Mouse (Mus musculus): Measurements from ENCODE around the gene Rims3. TPM values are rescaled to one million over a fixed set of nuclear protein-coding genes. Genes with fewer than 3 reads are reported as not detected.

Rims3 gene
- 0.16 TPM for polyA plus RNA-seq (2014; fragmentation: Illumina TruSeq; extraction: RNeasy Lipid Tissue Mini Kit (QIAGEN cat#74804); ENCODE audit: low read depth, low replicate concordance)

DNA sequence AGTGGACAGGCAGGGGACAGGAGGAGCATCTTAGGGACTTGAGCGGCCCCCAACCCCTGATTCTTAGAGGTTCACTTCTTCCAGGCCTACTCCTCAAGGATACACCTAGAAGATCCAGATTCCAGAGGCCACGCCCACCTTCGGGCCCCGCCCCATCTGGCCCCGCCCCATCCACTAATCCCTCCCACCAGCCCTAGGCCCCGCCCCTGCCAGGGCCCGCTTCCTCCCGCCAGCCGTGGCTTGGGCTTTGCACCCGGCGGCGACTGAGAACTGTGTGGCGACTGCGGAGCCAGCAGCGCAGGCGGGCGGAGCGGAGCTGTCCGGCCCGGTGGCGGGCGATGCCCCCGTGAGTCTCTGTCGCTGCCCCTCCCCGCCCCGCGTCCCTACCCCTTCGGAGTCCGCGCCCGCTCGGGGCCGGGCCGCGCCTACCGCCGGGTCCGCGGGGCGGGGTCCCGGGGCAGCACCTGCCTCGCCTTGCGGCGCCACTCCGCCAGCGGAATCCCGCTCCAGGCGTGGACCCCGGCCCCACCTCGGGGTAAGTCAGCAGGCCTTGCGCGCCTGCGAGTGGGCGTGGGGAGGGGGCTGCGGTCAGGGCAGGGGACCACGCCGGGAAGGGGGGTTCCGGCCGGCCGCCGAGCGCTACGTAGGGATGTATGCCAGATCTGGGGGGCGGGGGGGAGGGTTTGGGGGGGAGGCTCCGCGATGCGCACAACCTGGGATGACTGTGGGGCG is at the start of gene Rims3:
Rims3 (plus strand) TSS at position 229 of the 732 bp plus-strand sequence.

DNA sequence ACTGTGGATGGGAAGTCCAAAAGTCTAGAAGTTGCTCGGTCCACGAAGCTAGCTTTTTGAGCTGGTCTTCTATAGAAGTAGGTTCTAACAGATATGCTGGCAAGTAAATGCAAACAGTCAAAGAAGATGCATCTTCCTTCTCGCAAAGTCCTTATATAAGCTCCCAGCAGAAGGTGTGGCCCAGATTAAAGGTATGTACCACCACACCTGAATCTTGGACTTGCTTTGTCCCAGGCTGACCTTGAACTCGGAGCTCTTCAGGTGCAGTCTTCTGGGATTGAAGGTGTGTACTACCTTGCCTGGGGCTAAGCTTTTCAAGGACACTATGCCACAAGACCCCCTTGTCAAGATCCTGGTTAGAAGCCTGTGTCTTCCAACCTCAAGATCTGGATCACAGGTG is 23.1 kb upstream of the Rims3 start, which contains the start of gene Nfyc:
Nfyc (minus strand) TSS at position 101 of the 400 bp plus-strand sequence.

GRCm38 (mm10) chr4:120924554-120925299 is 70.1 kb downstream of the Rims3 start, which contains the start of gene Exo5:
Gene Exo5 (minus strand): TSS chr4:120925017.

Other genes starting within 250 kb of the Rims3 start
- 30.8 TPM for gene Cited4, start 188.2 kb upstream of the Rims3 start, polyA plus RNA-seq (2014; fragmentation: Illumina TruSeq; extraction: RNeasy Lipid Tissue Mini Kit (QIAGEN cat#74804); ENCODE audit: low read depth, low replicate concordance)
- gene Kcnq4, start 106.2 kb upstream of the Rims3 start, polyA plus RNA-seq (2014; fragmentation: Illumina TruSeq; extraction: RNeasy Lipid Tissue Mini Kit (QIAGEN cat#74804); ENCODE audit: low read depth, low replicate concordance), result 3.9 TPM
- gene Nfyc, start 23.2 kb upstream of the Rims3 start, polyA plus RNA-seq (2014; fragmentation: Illumina TruSeq; extraction: RNeasy Lipid Tissue Mini Kit (QIAGEN cat#74804); ENCODE audit: low read depth, low replicate concordance), result 70.0 TPM
- 3.2 TPM for gene Exo5, start 70.2 kb downstream of the Rims3 start, polyA plus RNA-seq (2014; fragmentation: Illumina TruSeq; extraction: RNeasy Lipid Tissue Mini Kit (QIAGEN cat#74804); ENCODE audit: low read depth, low replicate concordance)
- gene Zfp69, start 96.9 kb downstream of the Rims3 start, polyA plus RNA-seq (2014; fragmentation: Illumina TruSeq; extraction: RNeasy Lipid Tissue Mini Kit (QIAGEN cat#74804); ENCODE audit: low read depth, low replicate concordance), result 0.86 TPM
- gene Smap2, start 162.4 kb downstream of the Rims3 start, polyA plus RNA-seq (2014; fragmentation: Illumina TruSeq; extraction: RNeasy Lipid Tissue Mini Kit (QIAGEN cat#74804); ENCODE audit: low read depth, low replicate concordance), result 33.1 TPM
- 0.24 TPM for gene Col9a2, start 184.6 kb downstream of the Rims3 start, polyA plus RNA-seq (2014; fragmentation: Illumina TruSeq; extraction: RNeasy Lipid Tissue Mini Kit (QIAGEN cat#74804); ENCODE audit: low read depth, low replicate concordance)
- gene Zmpste24, start 243.4 kb downstream of the Rims3 start, polyA plus RNA-seq (2014; fragmentation: Illumina TruSeq; extraction: RNeasy Lipid Tissue Mini Kit (QIAGEN cat#74804); ENCODE audit: low read depth, low replicate concordance), result 32.3 TPM